ENCODE assay signal across 22 mouse cellular contexts in the genomic region with DNA sequence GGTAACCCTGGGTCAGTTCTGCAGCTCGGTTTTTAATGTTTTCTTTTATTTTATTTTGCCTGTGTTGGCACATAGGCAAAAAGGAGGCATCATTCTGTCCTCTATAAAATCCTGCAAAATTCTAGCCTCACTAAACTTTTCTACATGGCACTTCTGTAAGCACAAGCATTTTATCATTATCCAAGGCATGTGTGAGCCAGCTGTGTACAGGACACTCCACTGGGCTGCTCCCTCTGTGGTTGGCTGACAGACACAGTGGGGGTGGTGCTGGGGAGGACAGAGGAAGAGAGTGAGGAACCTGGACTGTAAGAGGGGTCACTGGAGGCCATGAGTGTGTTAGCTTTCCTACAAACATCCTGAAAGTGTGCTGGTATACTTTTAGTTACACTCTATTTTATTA. TPM values are rescaled to one million over a fixed set of nuclear protein-coding genes. Genes with fewer than 3 reads are reported as not detected.
DNase-seq lines count a peak whose midpoint lies in the region; ATAC-seq and TF ChIP-seq lines count a peak whose summit lies in the region.
"Had no signal": no experiment of that assay in that cellular context is flagged by ENCODE, and none has a peak within 500 bp of the region (broad histone marks: within the 10 kb centered on the region; RNA-seq: fewer than 3 reads in every experiment).

No protein-coding gene starts in this region.

- peak; percentile 22 for DNase-seq in embryo, embryonic 10 days (ENCODE audit: low spot score)
- DNase-seq in embryo, embryonic 11 days = no peak
- peak; percentile 37 for DNase-seq in liver, adult 2 months (ENCODE audit: extremely low read depth, low read depth, low spot score)
- no peak for DNase-seq in liver
- DNase-seq in midbrain, embryonic 11.5 days (ENCODE audit: low spot score, missing footprints) = peak; percentile 53
- no peak for DNase-seq in midbrain, embryonic 14.5 days
- no peak for DNase-seq in layer of hippocampus, adult 8-10 months (ENCODE audit: low spot score in 2 of 2)
- no peak for DNase-seq in spleen, adult 12 weeks (ENCODE audit: low spot score)
- DNase-seq: adrenal gland, postnatal 14 days; B cell, adult 2 months; cerebellum, adult 11-12 months; cerebellum, adult 9-10 months; cerebellum, postnatal 25 days; forebrain, postnatal 0 days; gastrocnemius, postnatal 14 days; heart, postnatal 36 days had no signal

- no peak for TF ChIP-seq POLR2A in liver, adult 2 months (IDR thresholded peaks at IDR 0.05; ENCODE audit: extremely low read depth, insufficient read depth, low read length)

- H3K4me3 ChIP-seq in liver, adult 2 months (ENCODE audit: insufficient read depth, low read depth, low read length) = no peak overlapping the region
- H3K4me3 ChIP-seq in midbrain, embryonic 11.5 days (ENCODE audit: low read depth, low read length) = no peak overlapping the region
- H3K4me3 ChIP-seq in midbrain, embryonic 14.5 days (replicated peaks; ENCODE audit: low read depth, low read length) = no peak overlapping the region
- H3K4me3 ChIP-seq: embryonic facial prominence, embryonic 13.5 days; forebrain, embryonic 13.5 days; heart, embryonic 13.5 days; hindbrain, embryonic 12.5 days had no signal

- 31% methylated on average over 1 of the region's 1 CpGs for WGBS in liver, adult 2 months
- 73% methylated on average over 1 of the region's 1 CpGs for WGBS in midbrain, embryonic 11.5 days
- 76% methylated on average over 1 of the region's 1 CpGs for WGBS in midbrain, embryonic 14.5 days

- no peak for ATAC-seq in midbrain, embryonic 11.5 days (ENCODE audit: low FRiP score)
- no peak for ATAC-seq in midbrain, embryonic 14.5 days (ENCODE audit: low FRiP score, low TSS enrichment)
- ATAC-seq: CD4-positive, CD25-positive, alpha-beta regulatory T cell, adult 4 months; forebrain, embryonic 13.5 days; forebrain, postnatal 0 days; hindbrain, embryonic 16.5 days had no signal

- no peaks in the 10 kb centered on the region for H3K79me2 ChIP-seq in liver, adult 2 months (ENCODE audit: control insufficient read depth, insufficient read depth, low read length)

- no peak overlapping the region for H3K27ac ChIP-seq in liver, adult 2 months (replicated peaks; ENCODE audit: insufficient read depth, low read depth, low read length)
- H3K27ac ChIP-seq in midbrain, embryonic 11.5 days (ENCODE audit: low read depth, low read length) = no peak overlapping the region
- H3K27ac ChIP-seq in midbrain, embryonic 14.5 days (replicated peaks; ENCODE audit: low read depth, low read length) = no peak overlapping the region
- H3K27ac ChIP-seq: embryonic facial prominence, embryonic 13.5 days; forebrain, embryonic 13.5 days; heart, embryonic 13.5 days; hindbrain, embryonic 12.5 days had no signal

- H3K27me3 ChIP-seq in liver, adult 2 months (ENCODE audit: control insufficient read depth, insufficient read depth, low read length) = no peaks in the 10 kb centered on the region
- H3K27me3 ChIP-seq in midbrain, embryonic 11.5 days (ENCODE audit: control insufficient read depth, insufficient read depth, low read length) = no peaks in the 10 kb centered on the region
- no peaks in the 10 kb centered on the region for H3K27me3 ChIP-seq in midbrain, embryonic 14.5 days (ENCODE audit: control insufficient read depth, insufficient read depth, low read length)
- H3K27me3 ChIP-seq: embryonic facial prominence, embryonic 13.5 days; forebrain, embryonic 13.5 days; heart, embryonic 13.5 days; hindbrain, embryonic 12.5 days had no signal

- no peak overlapping the region for H3K4me2 ChIP-seq in midbrain, embryonic 11.5 days
- H3K4me2 ChIP-seq in midbrain, embryonic 14.5 days (ENCODE audit: low read length) = no peak overlapping the region
- H3K4me2 ChIP-seq: embryonic facial prominence, embryonic 13.5 days; forebrain, embryonic 13.5 days; heart, embryonic 13.5 days; hindbrain, embryonic 12.5 days had no signal

- no peak overlapping the region for H3K9ac ChIP-seq in liver, adult 2 months (ENCODE audit: low read depth, low read length)
- H3K9ac ChIP-seq in midbrain, embryonic 11.5 days (ENCODE audit: low read length) = no peak overlapping the region
- no peak overlapping the region for H3K9ac ChIP-seq in midbrain, embryonic 14.5 days (replicated peaks; ENCODE audit: low read length)
- H3K9ac ChIP-seq: embryonic facial prominence, embryonic 13.5 days; forebrain, embryonic 13.5 days; forebrain, postnatal 0 days; heart, embryonic 13.5 days; hindbrain, embryonic 12.5 days had no signal

- H3K9me3 ChIP-seq in midbrain, embryonic 11.5 days (ENCODE audit: control insufficient read depth, low read length) = no peaks in the 10 kb centered on the region
- H3K9me3 ChIP-seq in midbrain, embryonic 14.5 days (ENCODE audit: control insufficient read depth, low read length) = no peaks in the 10 kb centered on the region
- H3K9me3 ChIP-seq: embryonic facial prominence, embryonic 13.5 days; forebrain, embryonic 13.5 days; heart, embryonic 13.5 days; hindbrain, embryonic 12.5 days had no signal

- H3K4me1 ChIP-seq in liver, adult 2 months (ENCODE audit: control insufficient read depth, insufficient read depth, low read length) = peaks cover 3% of the 10 kb centered on the region; the same call in 1 of the 2 replicates
- no peaks in the 10 kb centered on the region for H3K4me1 ChIP-seq in midbrain, embryonic 11.5 days (ENCODE audit: control insufficient read depth, insufficient read depth, low read length)
- H3K4me1 ChIP-seq in midbrain, embryonic 14.5 days (ENCODE audit: control insufficient read depth, insufficient read depth, low read length) = no peaks in the 10 kb centered on the region
- H3K4me1 ChIP-seq: embryonic facial prominence, embryonic 13.5 days; forebrain, embryonic 13.5 days; hindbrain, embryonic 12.5 days had no signal

- peaks cover 25% of the 10 kb centered on the region for H3K36me3 ChIP-seq in liver, adult 2 months (ENCODE audit: control insufficient read depth, insufficient read depth, low read length)
- H3K36me3 ChIP-seq in midbrain, embryonic 11.5 days (ENCODE audit: control insufficient read depth, insufficient read depth, low read length) = no peaks in the 10 kb centered on the region
- H3K36me3 ChIP-seq in midbrain, embryonic 14.5 days (ENCODE audit: control insufficient read depth, insufficient read depth, low read length) = peaks cover 36% of the 10 kb centered on the region

- no peak for TF ChIP-seq CTCF in liver, adult 2 months (IDR thresholded peaks at IDR 0.05; ENCODE audit: low read depth, low read length)

RNA-seq across cellular contexts. Expression of a gene that starts 49.4 kb away (rescaled TPM):
- 7.9 and 8.1 TPM in 2 replicates for total RNA-seq in liver, adult 2 months (2014; rRNA removed)
- 7.9 and 10.5 TPM in 2 replicates for polyA plus RNA-seq in liver, adult 2 months (2012; rRNA removed)
- 10.3 and 13.3 TPM in 2 replicates for polyA plus RNA-seq in midbrain, embryonic 11.5 days (2014; fragmentation: Nextera tagmentation; extraction: Ambion mirVana)
- 25.8 and 26.9 TPM in 2 replicates for polyA plus RNA-seq in midbrain, embryonic 14.5 days (2014; fragmentation: Nextera tagmentation; extraction: Ambion mirVana)
- 10 to 100 TPM; 25.8 to 38.3 (median 30.7) TPM for total RNA-seq in layer of hippocampus, adult 8-10 months (2022)

Comparison
In these comparisons a context has a peak if more than half of its experiments do, and no peak if none do; other contexts are left out.
1. DNase-seq: peak in embryo, embryonic 10 days (single experiment), liver, adult 2 months (single experiment) and midbrain, embryonic 11.5 days (single experiment); none in embryo, embryonic 11 days (single experiment), liver (single experiment), midbrain, embryonic 14.5 days (single experiment), layer of hippocampus, adult 8-10 months (0 of 2) and spleen, adult 12 weeks (single experiment).